Mouse (Mus musculus): ENCODE data around the gene Narf. TPM values are rescaled to one million over a fixed set of nuclear protein-coding genes. Genes with fewer than 3 reads are reported as not detected.

Gene Narf
- polyA plus RNA-seq, 1 experiment from 2014 or later, result 99.1 TPM

DNA sequence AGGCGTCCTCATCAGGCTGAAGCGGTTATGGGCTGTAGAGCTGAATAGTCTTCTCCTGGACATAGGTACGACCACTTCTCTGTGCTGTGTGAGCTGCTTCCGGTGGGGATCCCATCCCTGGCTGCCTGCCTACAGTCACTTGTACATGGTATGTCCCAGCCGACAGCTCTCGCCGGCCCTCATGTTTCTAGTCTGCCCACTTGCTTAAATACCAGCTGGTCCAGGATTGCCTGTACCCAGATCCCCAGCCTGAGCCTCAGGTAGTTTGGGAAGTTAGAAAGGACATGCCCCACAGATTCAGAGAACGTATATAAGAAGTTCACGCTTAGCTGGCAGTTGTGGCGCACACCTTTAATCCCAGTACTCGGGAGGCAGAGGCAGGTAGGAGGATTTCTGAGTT is 17.3 kb upstream of the Narf start:
- 93% methylated on average over 11 of the region's 11 CpGs for WGBS
- Histone ChIP-seq H3K27ac (replicated peaks) (no peak overlapping the region), H3K9me3 (replicated peaks) (no peaks in the 10 kb centered on the region), H3K4me2 (no peak overlapping the region), H3K4me3 (replicated peaks) (no peak overlapping the region), H3K27me3 (replicated peaks) (no peaks in the 10 kb centered on the region), H3K4me1 (no peaks in the 10 kb centered on the region), H3K9ac (replicated peaks) (no peak overlapping the region), H3K36me3 (peaks cover 84% of the 10 kb centered on the region)
- no peak for ATAC-seq (ENCODE audit: low FRiP score)

DNA sequence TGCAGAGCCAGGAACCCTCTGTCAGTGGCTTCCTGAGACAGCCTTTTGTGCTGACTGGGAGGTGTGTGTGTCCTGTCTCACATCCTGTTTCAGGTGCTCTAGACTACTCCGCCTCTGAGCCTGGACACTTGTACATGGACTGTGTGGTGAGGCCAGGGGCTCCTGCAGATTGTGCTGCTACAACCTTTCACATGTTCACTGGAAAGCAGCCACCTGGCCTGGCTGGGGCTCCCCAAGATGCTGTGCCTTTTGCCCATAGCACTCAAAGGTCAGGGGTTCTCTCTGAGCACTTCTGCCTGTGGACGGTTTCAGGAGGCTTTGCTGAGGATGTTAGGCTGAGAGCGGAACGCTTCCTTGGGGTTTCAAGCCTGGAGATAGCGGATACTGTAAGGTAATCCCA is 16.3 kb upstream of the Narf start:
- Histone ChIP-seq H3K9me3 (replicated peaks) (no peaks in the 10 kb centered on the region), H3K27ac (replicated peaks) (no peak overlapping the region), H3K4me3 (replicated peaks) (no peak overlapping the region), H3K36me3 (peaks cover 88% of the 10 kb centered on the region), H3K27me3 (replicated peaks) (no peaks in the 10 kb centered on the region), H3K4me1 (0 out of 2 replicates have a peak, but pooled peaks cover 4% of the 10 kb centered on the region), H3K4me2 (no peak overlapping the region), H3K9ac (replicated peaks) (0 out of 2 replicates have a peak overlapping the region, but pooled peaks have one; percentile 2)
- ATAC-seq (ENCODE audit: low FRiP score), result no peak
- WGBS, result 92% methylated on average over 5 of the region's 5 CpGs

DNA sequence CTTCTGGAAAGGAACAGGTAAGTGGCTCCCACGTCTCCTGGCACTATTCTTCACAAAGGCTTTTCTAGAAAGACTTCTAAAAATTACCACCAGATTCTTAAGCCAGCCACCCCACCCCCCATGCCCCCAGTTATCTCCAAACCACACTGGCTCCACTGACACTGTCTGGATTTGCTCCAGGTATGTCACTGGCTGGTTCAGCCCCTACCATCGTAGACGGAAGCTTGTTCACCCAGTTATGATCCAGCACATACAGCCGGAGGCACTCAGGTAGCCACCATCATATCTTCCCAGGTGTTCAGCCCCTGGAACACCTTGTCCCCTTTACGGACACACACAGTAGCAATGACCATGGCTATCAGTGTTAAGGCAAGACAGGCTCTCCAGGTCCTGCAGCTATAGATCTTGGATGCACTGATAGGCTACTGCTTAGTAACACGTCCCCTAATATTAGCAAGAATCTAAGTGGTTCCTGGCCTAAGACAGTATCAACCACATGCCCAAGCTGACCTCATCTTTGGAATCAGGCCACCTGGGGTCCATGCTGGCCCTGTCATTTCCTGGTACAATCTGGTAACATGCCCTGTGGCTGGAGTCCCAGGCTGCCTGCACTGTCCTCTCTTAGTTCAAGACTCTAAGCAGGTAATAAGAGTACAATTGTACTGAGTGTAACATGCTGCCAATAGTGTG is 15.6 kb upstream of the Narf start:
- Histone ChIP-seq H3K36me3 (peaks cover 87% of the 10 kb centered on the region), H3K9ac (replicated peaks) (no peak overlapping the region), H3K4me2 (no peak overlapping the region), H3K4me3 (replicated peaks) (no peak overlapping the region), H3K4me1 (0 out of 2 replicates have a peak, but pooled peaks cover 4% of the 10 kb centered on the region), H3K27me3 (replicated peaks) (no peaks in the 10 kb centered on the region), H3K27ac (replicated peaks) (no peak overlapping the region), H3K9me3 (replicated peaks) (no peaks in the 10 kb centered on the region)
- ATAC-seq (ENCODE audit: low FRiP score), result no peak
- 93% methylated on average over 6 of the region's 6 CpGs for WGBS

DNA sequence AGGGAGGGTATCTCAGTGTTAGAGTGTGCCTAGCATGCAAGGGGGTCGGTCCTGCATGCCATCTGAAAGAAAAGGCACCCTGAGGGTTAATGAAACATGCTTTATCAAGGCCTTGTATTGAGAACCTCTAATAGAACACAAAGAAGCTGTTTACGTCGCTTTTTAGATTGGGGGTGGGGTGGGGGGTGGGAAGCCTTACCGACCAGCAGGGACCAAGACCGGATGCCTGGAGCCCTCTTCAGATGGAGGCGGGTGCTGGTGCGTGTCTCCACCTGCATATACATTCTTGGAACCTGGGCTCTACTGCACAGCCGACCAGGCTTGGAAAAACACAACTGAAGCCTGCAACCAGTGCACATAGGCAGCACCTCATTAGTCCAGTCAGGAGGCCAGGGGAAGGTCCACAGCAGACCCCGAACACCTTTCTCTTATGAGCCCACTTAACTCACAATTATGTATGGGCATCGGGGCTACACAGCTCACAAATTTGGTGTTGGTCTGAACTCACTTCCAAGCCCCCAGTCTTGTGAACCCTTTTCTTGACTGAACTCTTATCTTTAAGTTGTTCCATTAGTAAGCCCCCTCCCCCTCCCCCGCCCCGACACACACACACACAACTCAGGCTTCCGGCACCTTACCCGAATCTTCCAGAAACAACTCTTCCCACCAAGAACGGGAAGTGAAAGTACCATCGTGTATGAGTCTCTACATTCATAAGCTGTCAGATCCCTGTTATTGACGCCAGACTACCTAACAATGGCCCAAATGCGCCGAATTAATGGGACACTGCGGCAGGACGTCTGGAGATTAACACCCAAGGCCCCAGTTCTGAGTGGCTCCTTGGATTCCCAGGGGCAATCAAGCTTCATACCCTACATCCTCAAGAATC is 8.7 kb upstream of the Narf start:
- H3K27me3 ChIP-seq (replicated peaks), result no peaks in the 10 kb centered on the region
- 25% methylated on average over 21 of the region's 21 CpGs for WGBS
- peaks cover 33% of the 10 kb centered on the region for H3K36me3 ChIP-seq
- H3K27ac ChIP-seq (replicated peaks), result peak overlapping the region; percentile 75
- peak; percentile 9; the same call in 1 of the 2 replicates for ATAC-seq (ENCODE audit: low FRiP score)
- peak overlapping the region; percentile 79 for H3K4me3 ChIP-seq (replicated peaks)
- peak overlapping the region; percentile 65 for H3K9ac ChIP-seq (replicated peaks)
- peak overlapping the region; percentile 81 for H3K4me2 ChIP-seq
- H3K9me3 ChIP-seq (replicated peaks), result no peaks in the 10 kb centered on the region
- peaks cover 32% of the 10 kb centered on the region for H3K4me1 ChIP-seq

DNA sequence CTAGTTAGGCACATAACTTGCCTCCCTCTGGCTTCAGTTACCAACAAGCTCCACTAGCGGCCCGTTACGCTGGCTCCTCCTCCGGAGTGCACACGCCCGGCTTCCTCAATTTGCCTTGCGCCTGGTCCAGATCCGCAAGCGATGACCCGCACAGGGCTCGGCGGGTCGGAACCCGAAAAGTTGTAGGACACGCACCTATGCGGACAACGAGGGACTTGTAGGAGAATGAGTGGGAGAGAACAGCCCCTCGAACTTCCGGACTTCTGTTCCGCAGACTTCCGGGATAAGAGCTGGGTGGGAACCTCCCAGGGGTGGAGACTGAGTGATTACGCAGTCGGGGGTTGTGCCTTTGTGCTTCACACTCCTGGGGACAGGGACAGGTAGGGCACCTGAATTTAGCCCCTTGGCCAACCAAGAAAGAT is 8.0 kb upstream of the Narf start, which contains the start of gene Cybc1:
Gene Cybc1 (minus strand): TSS at position 305 of the 422 bp plus-strand sequence.
- under 1% methylated on average over 23 of the region's 23 CpGs for WGBS
- Histone ChIP-seq H3K9me3 (replicated peaks) (no peaks in the 10 kb centered on the region), H3K9ac (replicated peaks) (peak within 1 kb of the TSS; percentile 65), H3K4me2 (peak within 1 kb of the TSS; percentile 81), H3K4me1 (peaks cover 32% of the 10 kb centered on the region), H3K27me3 (replicated peaks) (no peaks in the 10 kb centered on the region), H3K36me3 (peaks cover 27% of the 10 kb centered on the region), H3K4me3 (replicated peaks) (peak within 1 kb of the TSS; percentile 79), H3K27ac (replicated peaks) (peak within 1 kb of the TSS; percentile 75)
- peak; percentile 86 for ATAC-seq (ENCODE audit: low FRiP score)

DNA sequence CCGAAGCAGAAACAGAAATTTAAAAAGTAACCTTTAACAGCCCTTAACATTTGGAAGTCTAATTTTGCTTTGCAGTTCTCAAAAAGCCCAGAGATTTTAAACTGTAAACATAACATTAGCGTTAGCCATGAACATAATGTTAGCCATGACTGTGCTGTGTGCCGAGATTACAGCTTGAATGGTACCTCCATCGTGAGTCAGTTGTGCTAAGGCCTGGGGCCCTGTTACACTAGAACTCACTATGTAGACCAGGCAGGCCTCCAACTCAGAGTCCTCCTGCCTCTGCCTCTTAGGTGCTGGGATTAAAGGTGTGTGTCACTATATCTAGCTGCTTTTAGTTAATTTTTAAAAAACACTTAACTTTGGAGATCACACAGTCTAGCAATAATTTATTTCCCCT is 5.9 kb upstream of the Narf start:
- WGBS, result 80% methylated on average over 4 of the region's 4 CpGs
- H3K9ac ChIP-seq (replicated peaks), result no peak overlapping the region

DNA sequence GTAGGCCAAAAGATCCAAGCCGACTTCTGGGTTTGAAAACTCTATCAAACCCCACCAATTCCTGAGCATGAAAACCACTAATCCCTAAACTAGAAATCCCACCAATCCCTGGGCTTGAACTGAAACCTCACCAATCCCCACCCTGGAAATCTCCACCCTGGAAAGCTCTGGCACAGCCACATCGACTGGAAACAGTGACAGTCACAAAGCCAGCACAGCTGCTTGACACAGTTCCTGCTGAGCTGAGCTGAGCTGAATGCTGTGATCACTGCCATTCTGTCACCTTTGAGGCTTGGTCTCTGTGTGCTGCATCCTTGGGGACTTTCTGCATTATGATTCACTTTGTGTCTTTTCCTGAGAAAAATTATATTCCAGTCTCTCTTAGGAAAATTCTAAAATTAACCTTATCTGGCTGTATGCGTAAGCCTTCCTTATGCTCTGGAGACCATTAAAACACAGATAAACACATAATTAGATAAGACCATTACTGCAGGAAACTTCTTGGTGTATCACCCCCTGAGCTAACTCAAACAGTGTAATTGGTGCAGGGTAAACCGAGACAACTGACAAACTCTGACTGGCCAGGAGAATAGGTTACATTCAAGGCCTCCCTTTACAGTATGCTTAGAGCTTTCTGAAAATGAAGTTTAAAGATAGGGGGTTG is 5.3 kb upstream of the Narf start:
- WGBS, result 46% methylated on average over 4 of the region's 4 CpGs
- H3K4me1 ChIP-seq, result peaks cover 39% of the 10 kb centered on the region
- no peak overlapping the region for H3K4me3 ChIP-seq (replicated peaks)
- H3K27me3 ChIP-seq (replicated peaks), result no peaks in the 10 kb centered on the region
- H3K36me3 ChIP-seq, result peaks cover 5% of the 10 kb centered on the region; the same call in 1 of the 2 replicates
- H3K27ac ChIP-seq (replicated peaks), result no peak overlapping the region
- no peaks in the 10 kb centered on the region for H3K9me3 ChIP-seq (replicated peaks)
- no peak for ATAC-seq (ENCODE audit: low FRiP score)
- H3K4me2 ChIP-seq, result no peak overlapping the region
- no peak overlapping the region for H3K9ac ChIP-seq (replicated peaks)

More for the DNA sequence above, 5.9 kb upstream of the Narf start:
- no peaks in the 10 kb centered on the region for H3K27me3 ChIP-seq (replicated peaks)
- no peak for ATAC-seq (ENCODE audit: low FRiP score)
- no peak overlapping the region for H3K27ac ChIP-seq (replicated peaks)
- H3K4me3 ChIP-seq (replicated peaks), result no peak overlapping the region
- H3K4me2 ChIP-seq, result no peak overlapping the region
- H3K9me3 ChIP-seq (replicated peaks), result no peaks in the 10 kb centered on the region
- H3K4me1 ChIP-seq, result peaks cover 36% of the 10 kb centered on the region
- H3K36me3 ChIP-seq, result peaks cover 7% of the 10 kb centered on the region

DNA sequence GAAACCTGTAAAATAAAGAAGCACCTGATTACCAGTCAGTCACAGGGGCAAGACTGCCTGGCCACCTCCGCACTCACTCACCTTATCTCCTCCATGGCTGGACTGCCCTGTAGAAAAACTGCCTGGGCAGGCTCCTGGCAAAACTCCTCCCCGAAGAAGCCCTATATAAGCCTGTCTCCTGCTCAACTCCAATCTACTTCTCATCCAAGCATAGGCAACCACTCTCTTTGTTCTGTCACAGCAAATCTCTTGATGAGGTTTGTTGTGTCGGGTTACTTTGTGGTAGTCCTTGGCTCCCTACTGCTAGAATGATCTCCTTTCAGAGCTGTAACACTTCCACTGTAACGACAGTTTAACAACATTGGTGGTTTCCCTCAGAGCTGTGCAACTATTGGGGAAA is 4.3 kb upstream of the Narf start:
- no peak overlapping the region for H3K27ac ChIP-seq (replicated peaks)
- H3K27me3 ChIP-seq (replicated peaks), result no peaks in the 10 kb centered on the region
- no peaks in the 10 kb centered on the region for H3K36me3 ChIP-seq
- ATAC-seq (ENCODE audit: low FRiP score), result no peak
- H3K4me1 ChIP-seq, result peaks cover 30% of the 10 kb centered on the region
- H3K4me2 ChIP-seq, result no peak overlapping the region
- H3K9me3 ChIP-seq (replicated peaks), result no peaks in the 10 kb centered on the region
- WGBS, result 32% methylated on average over 4 of the region's 4 CpGs
- H3K9ac ChIP-seq (replicated peaks), result no peak overlapping the region
- H3K4me3 ChIP-seq (replicated peaks), result no peak overlapping the region

DNA sequence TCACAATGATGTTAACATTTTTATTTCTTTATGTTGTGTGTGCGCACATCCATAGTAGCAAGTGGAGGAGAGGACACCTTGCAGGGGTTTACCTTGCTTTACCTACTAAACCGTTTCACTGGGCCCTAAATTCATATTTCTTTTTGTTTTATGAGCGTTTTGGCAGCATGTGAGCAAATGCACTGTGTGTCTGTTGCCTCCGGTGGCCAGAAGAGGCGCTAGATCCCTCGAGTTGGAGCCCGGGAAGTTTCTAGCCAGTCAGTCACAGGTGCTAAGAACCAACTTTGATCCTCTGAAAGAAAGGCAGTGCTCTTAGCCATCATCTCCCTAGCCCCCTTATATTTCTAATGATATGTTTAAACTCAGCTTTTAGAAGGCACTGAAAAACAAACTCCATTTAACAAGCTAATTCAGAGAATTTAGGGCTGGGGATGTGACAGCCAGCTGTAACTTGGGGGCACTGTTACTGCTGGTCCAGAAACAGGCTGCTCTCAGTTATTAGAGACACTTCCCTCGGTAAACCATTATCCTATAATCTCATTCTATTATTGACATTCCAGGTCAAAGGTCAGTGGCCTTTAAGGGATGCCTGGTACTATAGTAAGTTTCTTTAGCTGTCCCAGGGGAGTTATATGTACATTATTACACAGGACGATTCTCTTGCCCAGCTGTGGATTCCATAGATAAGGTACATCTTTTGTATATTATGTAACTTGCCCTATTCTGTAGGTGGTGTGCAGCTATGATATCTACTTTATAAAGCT is 1.4 kb upstream of the Narf start:
- Histone ChIP-seq H3K4me3 (replicated peaks) (peak overlapping the region; percentile 55), H3K4me1 (peaks cover 35% of the 10 kb centered on the region), H3K9me3 (replicated peaks) (no peaks in the 10 kb centered on the region), H3K36me3 (peaks cover 8% of the 10 kb centered on the region; the same call in 1 of the 2 replicates), H3K27me3 (replicated peaks) (no peaks in the 10 kb centered on the region), H3K4me2 (peak overlapping the region; percentile 65), H3K9ac (replicated peaks) (peak overlapping the region; percentile 72; the same call in 1 of the 2 replicates), H3K27ac (replicated peaks) (peak overlapping the region; percentile 100)
- no peak for ATAC-seq (ENCODE audit: low FRiP score)
- 25% methylated on average over 9 of the region's 9 CpGs for WGBS

DNA sequence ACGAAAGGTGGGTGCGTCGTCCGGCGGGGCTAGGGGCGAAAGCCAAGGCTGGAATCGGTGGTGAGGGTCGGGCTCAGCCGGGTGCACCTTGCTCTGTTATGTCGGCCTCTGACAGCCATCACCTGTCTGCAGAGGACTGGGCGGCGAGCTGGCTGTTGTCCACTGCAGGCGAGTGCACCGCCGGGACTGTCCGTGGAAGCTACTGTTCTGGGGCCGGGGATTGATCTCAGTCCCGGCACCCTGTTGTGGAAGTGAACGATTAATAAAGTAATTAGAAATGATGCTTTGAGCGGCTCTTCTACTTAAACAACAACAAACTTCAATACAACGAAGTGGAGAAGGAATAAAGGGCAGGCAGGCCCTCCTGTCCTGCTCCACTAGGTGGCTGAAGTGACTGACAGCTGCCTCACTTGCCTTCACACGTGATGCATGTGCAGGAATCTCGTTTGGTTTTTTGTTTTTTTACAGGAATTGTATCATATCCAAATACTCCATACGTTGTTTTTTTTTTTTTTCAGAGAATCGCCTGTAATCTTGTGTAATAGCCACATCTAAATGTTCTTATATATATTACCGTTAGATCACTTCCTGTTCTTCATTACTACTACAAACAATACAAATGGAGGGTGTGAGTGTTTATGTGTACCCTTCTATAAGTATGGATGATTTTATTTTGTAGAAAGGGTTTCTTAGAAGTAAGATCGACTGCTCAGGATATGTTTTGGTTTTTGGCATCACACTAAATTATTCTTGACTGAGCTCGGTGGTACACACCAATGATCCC is 484 bp downstream of the Narf start:
- 3% methylated on average over 28 of the region's 28 CpGs for WGBS
- peak overlapping the region; percentile 55 for H3K4me3 ChIP-seq (replicated peaks)
- peaks cover 43% of the 10 kb centered on the region for H3K4me1 ChIP-seq
- H3K36me3 ChIP-seq, result peaks cover 16% of the 10 kb centered on the region
- no peaks in the 10 kb centered on the region for H3K9me3 ChIP-seq (replicated peaks)
- ATAC-seq (ENCODE audit: low FRiP score), result peak; percentile 18
- H3K27me3 ChIP-seq (replicated peaks), result no peaks in the 10 kb centered on the region
- H3K4me2 ChIP-seq, result peak overlapping the region; percentile 65
- H3K27ac ChIP-seq (replicated peaks), result peak overlapping the region; percentile 100
- H3K9ac ChIP-seq (replicated peaks), result peak overlapping the region; percentile 67

Data from neural tube, embryonic 15.5 days (tissue).